Mouse (Mus musculus): ENCODE measurements around the gene Dok3. TPM values are rescaled to one million over a fixed set of nuclear protein-coding genes. Genes with fewer than 3 reads are reported as not detected.

Dok3 gene
- polyA plus RNA-seq, 1 experiment = 1.00 TPM

DNA sequence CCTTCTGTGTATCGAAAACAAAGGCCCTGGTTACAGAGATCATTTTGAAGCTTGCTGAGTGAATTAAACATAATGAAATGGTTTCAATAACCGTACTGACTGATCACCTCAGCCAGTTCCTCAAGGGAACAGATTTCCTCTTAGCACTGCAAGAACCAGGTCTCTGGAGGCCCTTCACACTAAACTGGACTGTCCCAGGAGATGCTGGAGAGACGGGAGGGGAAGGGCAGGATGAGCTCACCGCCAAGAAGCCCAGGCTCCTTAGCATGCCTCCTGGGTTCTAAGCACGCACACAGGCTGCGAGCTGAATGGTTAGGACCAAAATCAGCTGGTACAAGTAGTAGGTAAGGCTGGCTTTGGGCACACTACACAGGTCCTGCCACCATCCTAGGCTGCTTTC is 37.9 kb upstream of the Dok3 start:
- Histone ChIP-seq H3K36me3 (ENCODE audit: control insufficient read depth, insufficient read depth) (no peaks in the 10 kb centered on the region), H3K4me3 (no peak overlapping the region), H3K4me2 (ENCODE audit: low read depth) (no peak overlapping the region), H3K79me2 (ENCODE audit: control insufficient read depth, insufficient read depth) (peaks cover 94% of the 10 kb centered on the region), H3ac (ENCODE audit: control insufficient read depth, insufficient read length) (no peak overlapping the region), H3K27me3 (ENCODE audit: control insufficient read depth, insufficient read depth, insufficient read length) (no peaks in the 10 kb centered on the region)
- no peak for TF ChIP-seq MAX (IDR thresholded peaks at IDR 0.05; ENCODE audit: low read depth)
- no peak for TF ChIP-seq TCF3 (IDR thresholded peaks at IDR 0.05; ENCODE audit: insufficient read length, low read depth)
- TF ChIP-seq SRF (IDR thresholded peaks at IDR 0.05; ENCODE audit: control insufficient read depth, insufficient read length, low read depth) = no peak
- no peak for TF ChIP-seq POLR2AphosphoS2 (IDR thresholded peaks at IDR 0.05; ENCODE audit: insufficient read length, low read depth)
- TF ChIP-seq MYOD1 (IDR thresholded peaks at IDR 0.05; ENCODE audit: control insufficient read depth in 1 of 3, insufficient read length in 2 of 3, low read depth in 2 of 3) = no peak
- no peak for TF ChIP-seq CEBPB (IDR thresholded peaks at IDR 0.05; ENCODE audit: insufficient read depth, poor library complexity, severe bottlenecking)
- no peak for TF ChIP-seq TCF12 (IDR thresholded peaks at IDR 0.05; ENCODE audit: insufficient read depth, poor library complexity, severe bottlenecking)
- no peak for TF ChIP-seq USF1 (IDR thresholded peaks at IDR 0.05; ENCODE audit: low read depth)
- TF ChIP-seq REST (IDR thresholded peaks at IDR 0.05; ENCODE audit: insufficient read depth, insufficient read length) = no peak
- no peak for TF ChIP-seq POLR2A (IDR thresholded peaks at IDR 0.05; ENCODE audit: insufficient read length, low read depth)
- no peak for TF ChIP-seq MYOG (IDR thresholded peaks at IDR 0.05; ENCODE audit: control insufficient read depth in 1 of 3, insufficient read depth in 1 of 3, insufficient read length in 2 of 3, low read depth in 2 of 3)
- no peak for TF ChIP-seq E2F4 (IDR thresholded peaks at IDR 0.05; ENCODE audit: insufficient read depth)

DNA sequence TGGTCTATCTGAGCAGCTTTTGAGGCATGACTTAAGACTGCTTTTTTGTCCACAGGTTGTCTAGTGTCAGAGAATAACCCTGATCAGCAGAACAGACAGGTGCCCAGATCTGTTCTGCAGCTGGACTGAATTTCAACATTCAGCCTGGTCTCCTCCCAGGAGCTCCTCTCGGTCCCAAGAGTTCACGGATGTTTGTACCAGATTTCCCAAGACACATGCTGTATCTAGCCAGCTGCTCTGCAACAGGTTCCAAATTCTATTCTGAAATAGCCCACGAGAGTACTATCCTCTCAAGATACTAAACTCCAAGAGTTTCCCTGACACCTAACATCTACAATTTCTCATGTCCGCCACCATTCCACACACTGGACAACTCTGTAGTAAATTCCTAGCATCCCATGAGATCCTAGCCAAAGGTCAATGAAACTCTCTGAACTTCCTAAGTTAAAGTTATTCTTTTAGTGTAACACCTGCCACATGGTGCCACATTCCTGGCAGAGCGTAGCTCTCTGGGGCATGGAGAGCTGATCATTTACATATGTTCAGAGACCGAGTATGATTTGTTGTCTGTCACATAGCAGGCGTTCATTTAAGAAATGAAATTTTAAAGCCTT is 34.3 kb upstream of the Dok3 start:
- no peak for TF ChIP-seq TCF3 (IDR thresholded peaks at IDR 0.05; ENCODE audit: insufficient read length, low read depth)
- TF ChIP-seq USF1 (IDR thresholded peaks at IDR 0.05; ENCODE audit: low read depth) = no peak
- no peak for TF ChIP-seq REST (IDR thresholded peaks at IDR 0.05; ENCODE audit: insufficient read depth, insufficient read length)
- TF ChIP-seq E2F4 (IDR thresholded peaks at IDR 0.05; ENCODE audit: insufficient read depth) = no peak
- no peak for TF ChIP-seq CEBPB (IDR thresholded peaks at IDR 0.05; ENCODE audit: insufficient read depth, poor library complexity, severe bottlenecking)
- TF ChIP-seq TCF12 (IDR thresholded peaks at IDR 0.05; ENCODE audit: insufficient read depth, poor library complexity, severe bottlenecking) = no peak
- TF ChIP-seq POLR2AphosphoS2 (IDR thresholded peaks at IDR 0.05; ENCODE audit: insufficient read length, low read depth) = no peak
- TF ChIP-seq POLR2A (IDR thresholded peaks at IDR 0.05; ENCODE audit: insufficient read length, low read depth) = no peak
- TF ChIP-seq SRF (IDR thresholded peaks at IDR 0.05; ENCODE audit: control insufficient read depth, insufficient read length, low read depth) = no peak
- TF ChIP-seq MYOG (IDR thresholded peaks at IDR 0.05; ENCODE audit: control insufficient read depth in 1 of 3, insufficient read depth in 1 of 3, insufficient read length in 2 of 3, low read depth in 2 of 3) = no peak
- no peak for TF ChIP-seq MAX (IDR thresholded peaks at IDR 0.05; ENCODE audit: low read depth)
- no peak for TF ChIP-seq MYOD1 (IDR thresholded peaks at IDR 0.05; ENCODE audit: control insufficient read depth in 1 of 3, insufficient read length in 2 of 3, low read depth in 2 of 3)
- no peaks in the 10 kb centered on the region for H3K36me3 ChIP-seq (ENCODE audit: control insufficient read depth, insufficient read depth)
- H3K27me3 ChIP-seq (ENCODE audit: control insufficient read depth, insufficient read depth, insufficient read length) = no peaks in the 10 kb centered on the region
- H3K4me2 ChIP-seq (ENCODE audit: low read depth) = no peak overlapping the region
- H3K79me2 ChIP-seq (ENCODE audit: control insufficient read depth, insufficient read depth) = peaks cover 92% of the 10 kb centered on the region
- no peak overlapping the region for H3K4me3 ChIP-seq
- H3ac ChIP-seq (ENCODE audit: control insufficient read depth, insufficient read length) = no peak overlapping the region

DNA sequence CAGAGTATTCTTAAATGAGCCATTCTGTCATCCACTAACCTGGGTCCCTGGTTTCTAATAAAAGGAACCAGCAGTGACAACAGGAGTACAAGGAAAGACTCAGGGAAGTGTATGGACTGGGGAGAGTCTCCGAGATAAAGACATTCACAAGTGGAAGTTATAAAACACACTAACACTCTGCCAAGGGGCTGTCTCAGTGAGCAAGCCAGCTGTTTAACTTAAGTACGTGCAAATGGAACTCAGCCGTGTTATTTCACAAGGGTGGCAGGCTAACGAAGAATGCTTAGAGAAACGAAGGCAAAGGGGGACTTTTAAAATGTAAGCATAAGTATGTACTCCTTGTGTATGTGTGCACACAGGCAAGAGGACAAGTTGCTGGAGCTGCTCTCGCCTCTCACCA is 28.4 kb upstream of the Dok3 start:
- H3K4me3 ChIP-seq = no peak overlapping the region
- H3K4me2 ChIP-seq (ENCODE audit: low read depth) = no peak overlapping the region
- peaks cover 36% of the 10 kb centered on the region for H3K79me2 ChIP-seq (ENCODE audit: control insufficient read depth, insufficient read depth)
- H3ac ChIP-seq (ENCODE audit: control insufficient read depth, insufficient read length) = no peak overlapping the region
- H3K36me3 ChIP-seq (ENCODE audit: control insufficient read depth, insufficient read depth) = peaks cover 10% of the 10 kb centered on the region
- no peak for TF ChIP-seq POLR2A (IDR thresholded peaks at IDR 0.05; ENCODE audit: insufficient read length, low read depth)
- TF ChIP-seq USF1 (IDR thresholded peaks at IDR 0.05; ENCODE audit: low read depth) = no peak
- TF ChIP-seq POLR2AphosphoS2 (IDR thresholded peaks at IDR 0.05; ENCODE audit: insufficient read length, low read depth) = no peak
- no peak for TF ChIP-seq CEBPB (IDR thresholded peaks at IDR 0.05; ENCODE audit: insufficient read depth, poor library complexity, severe bottlenecking)
- no peak for TF ChIP-seq TCF12 (IDR thresholded peaks at IDR 0.05; ENCODE audit: insufficient read depth, poor library complexity, severe bottlenecking)
- no peak for TF ChIP-seq REST (IDR thresholded peaks at IDR 0.05; ENCODE audit: insufficient read depth, insufficient read length)
- no peaks in the 10 kb centered on the region for H3K27me3 ChIP-seq (ENCODE audit: control insufficient read depth, insufficient read depth, insufficient read length)

DNA sequence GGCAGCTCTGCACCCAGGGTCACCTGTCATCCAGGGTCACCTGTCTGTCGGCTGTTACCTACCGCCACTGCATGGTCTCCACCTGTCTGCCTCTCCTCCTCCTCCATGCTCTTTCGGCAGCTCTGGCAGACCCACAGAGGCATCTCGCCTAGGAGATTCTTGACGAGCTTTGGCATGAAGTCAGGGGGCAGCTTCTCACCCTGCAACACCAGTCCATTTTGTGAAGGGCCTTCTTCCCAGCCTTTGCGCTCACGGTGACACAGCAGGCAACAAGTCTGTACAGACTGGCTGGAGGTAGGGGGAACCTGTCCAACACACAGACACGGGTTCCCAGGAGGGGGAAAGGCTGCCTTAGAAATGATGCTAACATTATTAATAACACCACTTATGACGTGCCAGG is 26.8 kb upstream of the Dok3 start:
- Histone ChIP-seq H3K36me3 (ENCODE audit: control insufficient read depth, insufficient read depth) (peaks cover 10% of the 10 kb centered on the region), H3K79me2 (ENCODE audit: control insufficient read depth, insufficient read depth) (peaks cover 22% of the 10 kb centered on the region), H3K4me3 (no peak overlapping the region), H3K4me2 (ENCODE audit: low read depth) (no peak overlapping the region), H3K27me3 (ENCODE audit: control insufficient read depth, insufficient read depth, insufficient read length) (no peaks in the 10 kb centered on the region), H3ac (ENCODE audit: control insufficient read depth, insufficient read length) (no peak overlapping the region)
- no peak for TF ChIP-seq SRF (IDR thresholded peaks at IDR 0.05; ENCODE audit: control insufficient read depth, insufficient read length, low read depth)
- TF ChIP-seq E2F4 (IDR thresholded peaks at IDR 0.05; ENCODE audit: insufficient read depth) = no peak
- TF ChIP-seq POLR2A (IDR thresholded peaks at IDR 0.05; ENCODE audit: insufficient read length, low read depth) = no peak
- no peak for TF ChIP-seq USF1 (IDR thresholded peaks at IDR 0.05; ENCODE audit: low read depth)
- TF ChIP-seq TCF12 (IDR thresholded peaks at IDR 0.05; ENCODE audit: insufficient read depth, poor library complexity, severe bottlenecking) = no peak
- no peak for TF ChIP-seq TCF3 (IDR thresholded peaks at IDR 0.05; ENCODE audit: insufficient read length, low read depth)
- TF ChIP-seq MYOD1 (IDR thresholded peaks at IDR 0.05; ENCODE audit: control insufficient read depth in 1 of 3, insufficient read length in 2 of 3, low read depth in 2 of 3) = no peak
- TF ChIP-seq MYOG (IDR thresholded peaks at IDR 0.05; ENCODE audit: control insufficient read depth in 1 of 3, insufficient read depth in 1 of 3, insufficient read length in 2 of 3, low read depth in 2 of 3) = no peak
- no peak for TF ChIP-seq CEBPB (IDR thresholded peaks at IDR 0.05; ENCODE audit: insufficient read depth, poor library complexity, severe bottlenecking)
- no peak for TF ChIP-seq POLR2AphosphoS2 (IDR thresholded peaks at IDR 0.05; ENCODE audit: insufficient read length, low read depth)
- no peak for TF ChIP-seq REST (IDR thresholded peaks at IDR 0.05; ENCODE audit: insufficient read depth, insufficient read length)
- no peak for TF ChIP-seq MAX (IDR thresholded peaks at IDR 0.05; ENCODE audit: low read depth)

All from myocyte (in vitro differentiated cells).